Mouse (Mus musculus) brain, embryonic 14.5 days (tissue): ENCODE data around the gene Zfp367.

Experiments
- CTCF ChIP-seq: fragments of 200-500 bp; IDR thresholded peaks from 2 replicates; pipeline ENCODE4 v1.5.1; 2012; ENCODE audit warnings: inconsistent platforms, mild to moderate bottlenecking, moderate library complexity, borderline replicate concordance; ENCODE audit not compliant: insufficient read depth, insufficient read length; ENCODE audit errors: extremely low read depth
- POLR2A ChIP-seq: fragments of 200-500 bp; IDR thresholded peaks from 2 replicates; pipeline ENCODE4 v1.6.1; 2012; ENCODE audit warnings: mild to moderate bottlenecking, inconsistent platforms, borderline replicate concordance; ENCODE audit not compliant: poor library complexity, insufficient read depth, insufficient read length, severe bottlenecking; ENCODE audit errors: extremely low read depth

GRCm38 (mm10) chr13:64152241-64152669 is 747 bp downstream of the Zfp367 start:
- TF ChIP-seq CTCF (no peak), POLR2A (0 out of 2 replicates have a peak, but pooled peaks have one; percentile 24)
